Mouse (Mus musculus) lung, adult 2 months (tissue): ENCODE results near the gene Psmd5.
"Not testable (repeated sequence)": the region's sequence is repeated elsewhere in the genome, so short reads cannot be mapped to it uniquely, and the experiment has no call there.

ENCODE experiments used
- CTCF ChIP-seq: fragments of 200-500 bp; IDR thresholded peaks from 2 replicates; pipeline ENCODE4 v1.5.1; 2011; ENCODE audit warnings: mild to moderate bottlenecking, low read length, control low read depth; ENCODE audit not compliant: insufficient read depth
- POLR2A ChIP-seq: fragments of 200-500 bp; IDR thresholded peaks from 2 replicates; pipeline ENCODE4 v1.6.1; 2011; ENCODE audit warnings: low read depth, mild to moderate bottlenecking, control low read depth, low read length, borderline replicate concordance; ENCODE audit errors: extremely low read depth

DNA sequence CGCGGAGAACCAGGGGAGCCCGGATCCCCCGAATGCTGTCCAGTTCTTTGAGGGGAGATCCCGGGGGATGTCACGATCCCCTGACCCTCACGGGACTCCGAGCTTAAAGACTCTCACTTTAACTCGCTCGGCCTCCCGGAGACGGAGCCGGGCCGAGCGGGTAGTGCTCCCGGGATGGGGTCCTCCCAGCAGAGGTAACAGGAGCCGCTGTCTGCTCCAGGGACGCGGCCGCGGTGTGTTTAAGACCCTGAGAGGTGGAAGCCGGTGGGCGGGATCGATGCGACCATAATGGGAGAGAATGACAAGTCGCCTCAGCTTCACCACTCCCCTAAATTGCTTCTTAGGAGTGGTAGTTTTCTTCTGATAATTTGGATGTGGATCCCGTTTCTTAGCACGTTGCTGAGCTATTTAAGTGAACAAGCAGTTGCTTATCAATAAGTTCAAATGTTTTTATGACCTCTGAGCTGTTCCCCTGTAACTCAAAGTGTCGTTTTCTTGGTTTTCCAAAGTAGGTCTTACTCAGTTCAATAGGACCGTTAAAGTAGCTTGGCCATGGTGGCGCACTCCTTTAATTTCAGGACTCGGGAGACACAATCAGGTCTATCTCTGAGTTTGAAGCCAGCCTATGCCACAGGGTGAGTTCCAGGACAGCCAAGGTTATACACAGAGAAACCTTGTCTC is 72.1 kb downstream of the Psmd5 start:
- not testable (repeated sequence) for TF ChIP-seq CTCF, POLR2A
